Mouse (Mus musculus) effector memory CD4-positive, alpha-beta T cell, adult 7 months (primary cell): ENCODE measurements around the gene Zfp2. TPM values are rescaled to one million over a fixed set of nuclear protein-coding genes. Genes with fewer than 3 reads are reported as not detected.

Experiments
- polyA plus RNA-seq: library from polyadenylated mRNA; unstranded; fragments of 100-300 nt; shearing (Covaris generic); gene quantifications from one replicate; pipeline ENCODE4 v1.2.1, GENCODE M21; 2017

Gene Zfp2
- not detected for polyA plus RNA-seq

DNA sequence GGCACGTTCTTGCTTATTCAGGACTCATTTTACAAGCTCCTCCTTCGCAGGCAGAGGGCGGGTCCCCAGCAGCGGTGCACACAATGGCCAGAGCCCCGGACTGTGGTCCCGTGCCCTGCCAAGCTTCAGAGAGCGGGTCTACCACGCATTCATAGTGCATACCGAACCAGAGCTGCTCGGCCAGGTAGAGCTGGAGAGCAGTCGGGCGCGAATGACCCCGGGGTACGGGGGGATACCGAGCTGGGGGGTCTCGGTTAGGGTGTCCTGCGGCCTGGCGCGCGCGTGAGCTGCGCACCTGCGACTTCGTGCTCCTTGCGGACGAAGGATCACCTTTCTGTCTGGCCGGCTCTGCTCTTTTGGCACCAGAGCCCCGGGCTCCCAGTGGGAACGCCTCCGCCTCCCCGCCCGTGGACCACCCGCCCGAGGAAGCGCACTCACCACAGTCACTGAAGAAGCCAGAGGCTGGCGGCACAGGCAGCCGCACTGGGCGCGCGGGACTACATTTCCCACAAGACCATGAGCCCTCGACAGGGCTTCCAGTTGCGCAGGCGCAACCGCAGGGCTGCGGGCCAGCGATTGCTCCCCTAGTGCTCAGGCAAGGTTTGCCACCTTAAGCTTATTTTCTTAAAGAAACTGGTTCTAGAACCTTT lies at the start of gene Zfp2:
Gene Zfp2 (minus strand): TSS at position 495 of the 650 bp plus-strand sequence.

DNA sequence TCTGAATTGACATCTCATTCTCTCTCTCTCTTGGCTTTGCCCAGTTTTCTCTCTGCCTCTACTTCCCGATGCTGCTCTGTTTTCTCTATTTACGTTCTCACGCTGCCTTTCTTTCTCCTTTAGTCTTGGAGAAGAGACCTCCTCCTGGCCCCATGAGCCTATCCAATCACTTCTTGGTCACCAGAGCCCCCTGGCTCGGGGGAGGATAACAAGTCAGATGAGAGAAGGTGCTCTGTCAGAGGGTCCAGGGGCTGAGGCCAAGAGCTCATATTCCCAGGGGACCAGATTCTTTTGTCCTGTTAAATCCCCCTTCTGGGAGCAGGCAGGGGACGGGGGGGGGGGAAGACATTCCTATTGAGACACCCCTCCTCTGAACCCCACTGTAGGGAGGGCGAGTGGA lies 37.7 kb upstream of the Zfp2 start, which contains the start of gene Prop1:
Gene Prop1 (minus strand): TSS at position 101 of the 400 bp plus-strand sequence.

DNA sequence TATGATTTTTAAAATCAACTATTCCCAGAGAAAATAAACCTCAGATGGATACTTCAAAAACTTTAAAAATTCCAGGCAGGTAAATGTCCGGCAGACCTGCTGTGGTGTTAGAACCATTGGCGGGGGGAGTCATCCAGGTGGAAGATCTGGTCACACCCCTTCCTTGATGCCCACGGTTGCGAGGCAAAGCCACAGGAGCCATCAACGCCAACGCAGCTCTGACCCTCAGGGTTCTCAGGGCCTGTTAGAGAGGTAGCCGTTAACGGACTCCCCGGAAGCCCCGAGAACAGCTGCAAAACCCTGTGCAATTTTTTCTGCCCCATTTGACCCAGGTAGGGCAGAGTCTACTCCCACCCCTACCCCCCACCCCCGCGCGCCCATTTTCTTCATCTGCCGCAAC lies 27.5 kb upstream of the Zfp2 start, which contains the start of gene 4933414I15Rik:
Gene 4933414I15Rik (minus strand): TSS at position 260 of the 400 bp plus-strand sequence.

DNA sequence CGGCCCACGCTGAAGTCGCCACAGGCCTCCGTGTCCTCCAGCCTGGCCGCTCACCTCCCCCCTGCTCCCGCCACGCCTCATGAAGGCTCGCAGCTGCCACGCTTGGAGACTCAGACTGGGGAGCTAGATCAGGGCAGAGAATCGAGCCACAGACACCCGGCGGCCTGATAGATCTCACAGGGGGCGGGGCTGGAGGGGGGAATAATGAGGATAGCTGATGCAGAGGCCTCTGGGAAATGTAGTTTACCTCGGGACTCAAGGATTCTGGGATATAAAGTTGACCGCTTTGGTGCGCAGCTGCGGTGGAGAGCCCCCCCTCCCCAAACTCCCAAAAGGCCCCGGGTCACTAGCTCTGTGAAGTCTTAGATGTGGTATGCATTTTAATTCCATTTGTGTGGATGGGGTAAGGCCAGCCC lies 15.5 kb upstream of the Zfp2 start, which contains the start of gene Zfp354b:
Gene Zfp354b (minus strand): TSS at position 183 of the 416 bp plus-strand sequence.

DNA sequence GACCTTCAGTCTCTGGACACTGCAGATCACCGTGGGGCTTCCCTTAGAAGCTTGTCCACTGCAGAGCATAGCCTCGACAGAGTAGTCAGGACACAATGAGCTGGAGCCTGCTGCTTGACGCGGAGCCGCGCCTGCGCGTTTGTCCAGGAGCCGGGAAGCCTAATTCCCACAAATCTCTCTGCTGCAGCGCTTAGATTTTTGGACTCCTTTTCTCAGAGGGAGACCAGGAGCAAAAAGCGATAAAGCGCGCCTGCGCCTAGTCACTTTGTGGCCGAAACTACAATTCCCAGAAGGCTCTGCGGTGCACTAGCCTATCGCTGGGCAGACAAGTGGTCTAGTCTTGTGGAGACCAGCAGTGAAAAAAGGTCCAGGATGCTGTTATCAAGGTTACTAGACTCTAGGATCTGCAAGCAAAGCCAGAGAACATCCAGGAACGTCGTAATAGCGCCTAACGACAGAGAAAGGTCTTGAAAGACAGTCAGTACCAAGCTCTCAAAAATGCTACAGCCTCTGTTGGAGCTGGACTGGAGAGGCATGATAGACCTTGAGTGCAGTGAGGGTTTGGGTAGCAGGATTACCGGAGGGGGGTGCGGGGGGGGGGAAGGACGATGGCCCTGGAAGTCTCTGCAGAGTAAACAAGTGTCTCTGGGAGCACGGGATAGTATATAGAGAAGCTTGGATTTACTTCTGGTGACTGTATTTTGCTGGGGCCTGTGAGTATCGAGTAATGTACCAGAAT lies 28.4 kb downstream of the Zfp2 start, which contains the start of gene Zfp454:
Gene Zfp454 (minus strand): TSS at position 262 of the 739 bp plus-strand sequence.

DNA sequence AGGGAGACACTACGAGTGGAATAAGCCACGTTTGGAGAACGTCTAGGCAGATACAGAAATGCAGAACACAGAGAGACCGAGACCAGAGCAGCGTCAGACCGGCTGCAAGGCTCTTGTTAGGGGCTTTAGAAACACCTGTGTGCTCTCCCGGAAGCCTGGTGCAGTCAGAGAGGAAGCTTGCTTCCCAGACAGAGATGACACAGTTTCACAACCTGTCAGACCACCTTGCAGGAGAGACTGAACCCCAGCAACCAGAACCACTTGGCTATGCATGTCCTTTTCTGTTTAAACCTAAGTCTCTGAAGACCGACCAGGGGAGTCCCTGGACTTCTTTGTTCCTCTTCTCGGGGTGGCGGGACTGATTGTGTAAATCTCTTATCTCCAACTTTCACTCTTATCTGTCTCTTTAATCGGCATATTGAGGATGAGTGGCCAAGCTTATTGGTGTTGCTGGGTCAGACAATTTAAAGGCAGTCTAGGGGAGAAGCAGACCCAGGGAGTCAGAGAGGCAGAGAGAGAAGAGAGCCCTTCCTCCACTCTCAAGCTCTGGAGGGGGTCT lies 65.7 kb downstream of the Zfp2 start, which contains the start of gene Grm6:
Gene Grm6 (plus strand): TSS at position 509 of the 559 bp plus-strand sequence.

Other genes starting within 250 kb of the Zfp2 start
- gene Zfp354c, start 88.4 kb downstream of the Zfp2 start, polyA plus RNA-seq = 4.1 TPM
- gene Zfp879, start 74.6 kb downstream of the Zfp2 start, polyA plus RNA-seq = not detected
- gene Grm6, start 65.5 kb downstream of the Zfp2 start, polyA plus RNA-seq = 0.29 TPM
- gene Zfp454, start 28.5 kb downstream of the Zfp2 start, polyA plus RNA-seq = not detected
- not detected for gene Zfp354b, start 15.5 kb upstream of the Zfp2 start, polyA plus RNA-seq
- not detected for gene 4933414I15Rik, start 27.6 kb upstream of the Zfp2 start, polyA plus RNA-seq
- gene Prop1, start 37.6 kb upstream of the Zfp2 start, polyA plus RNA-seq = not detected
- gene Olfr1378, start 50.4 kb upstream of the Zfp2 start, polyA plus RNA-seq = not detected
- not detected for gene Olfr1377, start 65.8 kb upstream of the Zfp2 start, polyA plus RNA-seq
- gene Olfr51, start 87.4 kb upstream of the Zfp2 start, polyA plus RNA-seq = 0.76 TPM
- gene Olfr54, start 98.1 kb upstream of the Zfp2 start, polyA plus RNA-seq = 0.34 TPM
- gene Olfr1375, start 131.9 kb upstream of the Zfp2 start, polyA plus RNA-seq = not detected
- 0.10 TPM for gene Zfp354a, start 143.1 kb upstream of the Zfp2 start, polyA plus RNA-seq